Mouse (Mus musculus) midbrain, embryonic 14.5 days (tissue): ENCODE data around the gene Commd1. TPM values are rescaled to one million over a fixed set of nuclear protein-coding genes. Genes with fewer than 3 reads are reported as not detected.

Experiments
- ATAC-seq: fragments of 200-750 bp; cut with Nextera tagmentation; 2 replicates; pipeline ENCODE4 v1.8.0; 2017; ENCODE audit warnings: moderate number of reproducible peaks, moderate library complexity; ENCODE audit not compliant: low FRiP score, low TSS enrichment
- DNase-seq: peaks from one replicate; pipeline ENCODE4 v3.0.0-alpha.2; 2015
- H3K27ac ChIP-seq: fragments of 300-500 bp; sonication (generic); replicated peaks from 2 replicates; pipeline ENCODE4 v1.5.1; 2014; ENCODE audit warnings: mild to moderate bottlenecking, low read depth, low read length, moderate library complexity
- H3K27me3 ChIP-seq: fragments of 300-500 bp; sonication (generic); 2 replicates; pipeline ENCODE4 v1.6.1; 2014; ENCODE audit warnings: low read length, control low read depth, mixed read lengths; ENCODE audit not compliant: control insufficient read depth, insufficient read depth
- H3K36me3 ChIP-seq: fragments of 300-500 bp; sonication (generic); 2 replicates; pipeline ENCODE4 v1.6.1; 2014; ENCODE audit warnings: low read length, control low read depth; ENCODE audit not compliant: control insufficient read depth, insufficient read depth
- H3K4me1 ChIP-seq: fragments of 300-500 bp; sonication (generic); 2 replicates; pipeline ENCODE4 v1.6.1; 2014; ENCODE audit warnings: mild to moderate bottlenecking, antibody characterized with exemption, low read length, control low read depth; ENCODE audit not compliant: control insufficient read depth, insufficient read depth
- H3K4me2 ChIP-seq: fragments of 300-500 bp; sonication (generic); 2 replicates; pipeline ENCODE4 v1.6.1; 2014; ENCODE audit warnings: mild to moderate bottlenecking, low read length, moderate library complexity
- H3K4me3 ChIP-seq: fragments of 300-500 bp; sonication (generic); replicated peaks from 2 replicates; pipeline ENCODE4 v1.5.1; 2014; ENCODE audit warnings: low read depth, low read length
- H3K9ac ChIP-seq: fragments of 300-500 bp; sonication (generic); replicated peaks from 2 replicates; pipeline ENCODE4 v1.6.1; 2014; ENCODE audit warnings: mild to moderate bottlenecking, low read length, moderate library complexity
- H3K9me3 ChIP-seq: fragments of 300-500 bp; sonication (generic); 2 replicates; pipeline ENCODE4 v1.6.1; 2016; ENCODE audit warnings: low read length, control low read depth, mixed read lengths; ENCODE audit not compliant: control insufficient read depth
- WGBS: fragments of 180-500 bp; shearing (Covaris S2); extraction: QIAGEN DNeasy Blood & Tissue Kit; methylation state at CpG from one replicate; pipeline ENCODE4 v1.1.7; 2014; 5-methylcytosine and 5-hydroxymethylcytosine counted together
- polyA plus RNA-seq: library from polyadenylated mRNA; unstranded; fragments of >200 nt; fragmentation: Nextera tagmentation; extraction: Ambion mirVana; gene quantifications from 2 replicates; pipeline ENCODE4 v1.2.1, GENCODE M21; 2014

Gene Commd1
- polyA plus RNA-seq, 1 experiment from 2014 or later: 270 TPM

- ATAC-seq: no peak
- Histone ChIP-seq H3K4me3 (no peak overlapping the region), H3K4me1 (no peaks in the 10 kb centered on the region), H3K4me2 (no peak overlapping the region), H3K27me3 (no peaks in the 10 kb centered on the region), H3K36me3 (no peaks in the 10 kb centered on the region), H3K27ac (no peak overlapping the region), H3K9ac (no peak overlapping the region), H3K9me3 (no peaks in the 10 kb centered on the region)
- DNase-seq: no peak
- 94% methylated on average over 1 of the region's 1 CpGs for WGBS
These were observed 96.8 kb downstream of the Commd1 start for GRCm38 (mm10) chr11:22885350-22885749.

GRCm38 (mm10) chr11:22883676-22884075 is 98.5 kb downstream of the Commd1 start:
- no peaks in the 10 kb centered on the region for H3K27me3 ChIP-seq
- ATAC-seq: no peak

GRCm38 (mm10) chr11:22882926-22883325 is 99.3 kb downstream of the Commd1 start:
- H3K4me2 ChIP-seq: no peak overlapping the region
- no peak overlapping the region for H3K27ac ChIP-seq
- no peak overlapping the region for H3K9ac ChIP-seq
- H3K27me3 ChIP-seq: no peaks in the 10 kb centered on the region
- H3K4me3 ChIP-seq: no peak overlapping the region
- H3K4me1 ChIP-seq: no peaks in the 10 kb centered on the region
- ATAC-seq: no peak
- H3K9me3 ChIP-seq: no peaks in the 10 kb centered on the region
- DNase-seq: no peak
- no peaks in the 10 kb centered on the region for H3K36me3 ChIP-seq

More at GRCm38 (mm10) chr11:22883676-22884075, 98.5 kb downstream of the Commd1 start:
- no peaks in the 10 kb centered on the region for H3K9me3 ChIP-seq
- no peak overlapping the region for H3K27ac ChIP-seq
- no peak for DNase-seq
- no peak overlapping the region for H3K9ac ChIP-seq
- H3K4me3 ChIP-seq: no peak overlapping the region
- no peaks in the 10 kb centered on the region for H3K36me3 ChIP-seq
- no peaks in the 10 kb centered on the region for H3K4me1 ChIP-seq
- H3K4me2 ChIP-seq: no peak overlapping the region
- WGBS: 85% methylated on average over 2 of the region's 2 CpGs

- Histone ChIP-seq H3K4me2 (no peak overlapping the region), H3K4me3 (no peak overlapping the region), H3K36me3 (no peaks in the 10 kb centered on the region), H3K27me3 (no peaks in the 10 kb centered on the region), H3K9ac (no peak overlapping the region), H3K9me3 (no peaks in the 10 kb centered on the region), H3K27ac (no peak overlapping the region), H3K4me1 (peaks cover 3% of the 10 kb centered on the region; the same call in 1 of the 2 replicates)
- WGBS: 72% methylated on average over 3 of the region's 3 CpGs
- ATAC-seq: no peak
- DNase-seq: no peak
These were observed 101.6 kb downstream of the Commd1 start for GRCm38 (mm10) chr11:22880383-22881172.

GRCm38 (mm10) chr11:22879645-22880044 is 102.5 kb downstream of the Commd1 start:
- no peaks in the 10 kb centered on the region for H3K36me3 ChIP-seq
- H3K4me3 ChIP-seq: no peak overlapping the region
- ATAC-seq (no peak), DNase-seq (no peak)
- WGBS: 98% methylated on average over 4 of the region's 4 CpGs
- H3K9ac ChIP-seq: no peak overlapping the region
- H3K9me3 ChIP-seq: no peaks in the 10 kb centered on the region
- no peak overlapping the region for H3K4me2 ChIP-seq
- peaks cover 12% of the 10 kb centered on the region for H3K4me1 ChIP-seq
- no peak overlapping the region for H3K27ac ChIP-seq
- H3K27me3 ChIP-seq: no peaks in the 10 kb centered on the region

GRCm38 (mm10) chr11:22876680-22877330 is 105.4 kb downstream of the Commd1 start:
- Histone ChIP-seq H3K4me2 (no peak overlapping the region), H3K9me3 (no peaks in the 10 kb centered on the region), H3K36me3 (no peaks in the 10 kb centered on the region), H3K27me3 (no peaks in the 10 kb centered on the region), H3K4me3 (no peak overlapping the region), H3K27ac (no peak overlapping the region), H3K4me1 (peaks cover 19% of the 10 kb centered on the region), H3K9ac (no peak overlapping the region)
- WGBS: 90% methylated on average over 3 of the region's 3 CpGs
- DNase-seq: no peak
- no peak for ATAC-seq

GRCm38 (mm10) chr11:22875279-22875678 is 106.9 kb downstream of the Commd1 start:
- H3K4me2 ChIP-seq: no peak overlapping the region
- no peaks in the 10 kb centered on the region for H3K27me3 ChIP-seq
- DNase-seq (peak; percentile 69), ATAC-seq (peak; percentile 78)
- H3K36me3 ChIP-seq: no peaks in the 10 kb centered on the region
- WGBS: 27% methylated on average over 4 of the region's 4 CpGs
- H3K4me3 ChIP-seq: no peak overlapping the region
- peaks cover 23% of the 10 kb centered on the region for H3K4me1 ChIP-seq
- H3K9ac ChIP-seq: no peak overlapping the region
- H3K27ac ChIP-seq: peak overlapping the region; percentile 76
- H3K9me3 ChIP-seq: no peaks in the 10 kb centered on the region

- Histone ChIP-seq H3K9me3 (no peaks in the 10 kb centered on the region), H3K4me3 (no peak overlapping the region), H3K36me3 (no peaks in the 10 kb centered on the region), H3K27me3 (no peaks in the 10 kb centered on the region), H3K4me2 (no peak overlapping the region), H3K4me1 (peaks cover 23% of the 10 kb centered on the region), H3K27ac (peak overlapping the region; percentile 76), H3K9ac (no peak overlapping the region)
- ATAC-seq (0 out of 2 replicates have a peak, but pooled peaks have one; percentile 25), DNase-seq (peak; percentile 56)
- WGBS: 40% methylated on average over 6 of the region's 6 CpGs
These were observed 107.4 kb downstream of the Commd1 start for GRCm38 (mm10) chr11:22874747-22875146.

- 61% methylated on average over 4 of the region's 4 CpGs for WGBS
- H3K36me3 ChIP-seq: no peaks in the 10 kb centered on the region
- no peaks in the 10 kb centered on the region for H3K9me3 ChIP-seq
- no peak overlapping the region for H3K4me2 ChIP-seq
- peaks cover 23% of the 10 kb centered on the region for H3K4me1 ChIP-seq
- no peak overlapping the region for H3K27ac ChIP-seq
- DNase-seq (no peak), ATAC-seq (no peak)
- no peaks in the 10 kb centered on the region for H3K27me3 ChIP-seq
- no peak overlapping the region for H3K9ac ChIP-seq
- H3K4me3 ChIP-seq: no peak overlapping the region
These were observed 108.8 kb downstream of the Commd1 start for GRCm38 (mm10) chr11:22873383-22873782.
